Mouse (Mus musculus) forebrain, embryonic 16.5 days (tissue): ENCODE data around the gene Me1. TPM values are rescaled to one million over a fixed set of nuclear protein-coding genes. Genes with fewer than 3 reads are reported as not detected.

ENCODE experiments used
- ATAC-seq: fragments of 200-750 bp; cut with Nextera tagmentation; 2 replicates; pipeline ENCODE4 v1.8.0; 2017; ENCODE audit warnings: mild to moderate bottlenecking, moderate library complexity
- H3K27ac ChIP-seq: fragments of 300-500 bp; sonication (generic); 2 replicates; pipeline ENCODE4 v1.5.1; 2014; ENCODE audit warnings: low read length, control low read depth
- H3K27me3 ChIP-seq: fragments of 300-500 bp; sonication (generic); replicated peaks from 2 replicates; pipeline ENCODE4 v1.6.1; 2014; ENCODE audit warnings: low read length; ENCODE audit not compliant: control insufficient read depth, insufficient read depth
- H3K36me3 ChIP-seq: fragments of 300-500 bp; sonication (generic); 2 replicates; pipeline ENCODE4 v1.6.1; 2014; ENCODE audit not compliant: control insufficient read depth, insufficient read depth
- H3K4me1 ChIP-seq: fragments of 300-500 bp; sonication (generic); replicated peaks from 2 replicates; pipeline ENCODE4 v1.6.1; 2014; ENCODE audit warnings: low read length; ENCODE audit not compliant: control insufficient read depth, insufficient read depth
- H3K4me2 ChIP-seq: fragments of 300-500 bp; sonication (generic); 2 replicates; pipeline ENCODE4 v1.6.1; 2014; ENCODE audit warnings: mild to moderate bottlenecking, low read length, control low read depth
- H3K4me3 ChIP-seq: fragments of 300-500 bp; sonication (generic); replicated peaks from 2 replicates; pipeline ENCODE4 v1.5.1; 2014; ENCODE audit warnings: mild to moderate bottlenecking, low read length, control low read depth
- H3K9ac ChIP-seq: fragments of 300-500 bp; sonication (generic); replicated peaks from 2 replicates; pipeline ENCODE4 v1.6.1; 2014; ENCODE audit warnings: low read depth, low read length, control low read depth
- H3K9me3 ChIP-seq: fragments of 300-500 bp; sonication (generic); 2 replicates; pipeline ENCODE4 v1.6.1; 2016; ENCODE audit warnings: low read length; ENCODE audit not compliant: control insufficient read depth
- WGBS: fragments of 180-500 bp; shearing (Covaris S2); extraction: QIAGEN DNeasy Blood & Tissue Kit; methylation state at CpG from one replicate; pipeline ENCODE4 v1.1.7; 2014; 5-methylcytosine and 5-hydroxymethylcytosine counted together
- polyA plus RNA-seq: library from polyadenylated mRNA; unstranded; fragments of >200 nt; fragmentation: Nextera tagmentation; extraction: Ambion mirVana; gene quantifications from 2 replicates; pipeline ENCODE4 v1.2.1, GENCODE M21; 2015

Gene Me1
- polyA plus RNA-seq, 1 experiment from 2014 or later, result 22.7 TPM

- Histone ChIP-seq H3K36me3 (no peaks in the 10 kb centered on the region), H3K4me3 (no peak overlapping the region), H3K4me1 (peaks cover 3% of the 10 kb centered on the region), H3K9ac (no peak overlapping the region), H3K27ac (no peak overlapping the region), H3K4me2 (no peak overlapping the region), H3K27me3 (no peaks in the 10 kb centered on the region), H3K9me3 (no peaks in the 10 kb centered on the region)
- ATAC-seq, result no peak
- 92% methylated on average over 7 of the region's 7 CpGs for WGBS
These were observed 1.1 kb downstream of the Me1 start for GRCm38 (mm10) chr9:86694644-86695043.

- no peak for ATAC-seq
- H3K27ac ChIP-seq, result no peak overlapping the region
- no peak overlapping the region for H3K4me2 ChIP-seq
- H3K27me3 ChIP-seq, result no peaks in the 10 kb centered on the region
- H3K9me3 ChIP-seq, result no peaks in the 10 kb centered on the region
- H3K4me1 ChIP-seq, result peaks cover 3% of the 10 kb centered on the region
- H3K9ac ChIP-seq, result no peak overlapping the region
- no peak overlapping the region for H3K4me3 ChIP-seq
- H3K36me3 ChIP-seq, result no peaks in the 10 kb centered on the region
- WGBS, result 94% methylated on average over 6 of the region's 6 CpGs
These were observed 1.8 kb downstream of the Me1 start for GRCm38 (mm10) chr9:86693935-86694334.

- Histone ChIP-seq H3K4me3 (no peak overlapping the region), H3K9me3 (no peaks in the 10 kb centered on the region), H3K9ac (no peak overlapping the region), H3K27ac (no peak overlapping the region), H3K36me3 (no peaks in the 10 kb centered on the region), H3K27me3 (no peaks in the 10 kb centered on the region), H3K4me1 (peaks cover 3% of the 10 kb centered on the region), H3K4me2 (no peak overlapping the region)
- 85% methylated on average over 3 of the region's 3 CpGs for WGBS
- no peak for ATAC-seq
These were observed 3.1 kb downstream of the Me1 start for GRCm38 (mm10) chr9:86692676-86693075.

- no peak for ATAC-seq
- Histone ChIP-seq H3K9ac (no peak overlapping the region), H3K4me2 (no peak overlapping the region), H3K4me3 (no peak overlapping the region), H3K4me1 (peaks cover 3% of the 10 kb centered on the region), H3K9me3 (no peaks in the 10 kb centered on the region), H3K36me3 (no peaks in the 10 kb centered on the region), H3K27ac (no peak overlapping the region), H3K27me3 (no peaks in the 10 kb centered on the region)
- 89% methylated on average over 5 of the region's 5 CpGs for WGBS
These were observed 3.5 kb downstream of the Me1 start for GRCm38 (mm10) chr9:86692251-86692650.

GRCm38 (mm10) chr9:86691101-86691500 lies 4.7 kb downstream of the Me1 start:
- no peak for ATAC-seq
- no peak overlapping the region for H3K27ac ChIP-seq
- H3K9ac ChIP-seq, result no peak overlapping the region
- no peak overlapping the region for H3K4me2 ChIP-seq
- no peaks in the 10 kb centered on the region for H3K27me3 ChIP-seq
- H3K4me3 ChIP-seq, result no peak overlapping the region
- no peaks in the 10 kb centered on the region for H3K36me3 ChIP-seq
- H3K4me1 ChIP-seq, result peaks cover 3% of the 10 kb centered on the region
- no peaks in the 10 kb centered on the region for H3K9me3 ChIP-seq
- WGBS, result 89% methylated on average over 3 of the region's 3 CpGs

GRCm38 (mm10) chr9:86683713-86684209 lies 12.0 kb downstream of the Me1 start:
- Histone ChIP-seq H3K27ac (no peak overlapping the region), H3K9me3 (no peaks in the 10 kb centered on the region), H3K27me3 (no peaks in the 10 kb centered on the region), H3K9ac (no peak overlapping the region), H3K4me3 (no peak overlapping the region), H3K4me2 (no peak overlapping the region), H3K36me3 (no peaks in the 10 kb centered on the region), H3K4me1 (0 out of 2 replicates have a peak, but pooled peaks cover 3% of the 10 kb centered on the region)
- ATAC-seq, result no peak
- 64% methylated on average over 8 of the region's 8 CpGs for WGBS

- no peak overlapping the region for H3K9ac ChIP-seq
- no peak overlapping the region for H3K27ac ChIP-seq
- 0 out of 2 replicates have a peak, but pooled peaks cover 3% of the 10 kb centered on the region for H3K4me1 ChIP-seq
- no peak overlapping the region for H3K4me2 ChIP-seq
- H3K4me3 ChIP-seq, result no peak overlapping the region
- ATAC-seq, result peak; percentile 76
- no peaks in the 10 kb centered on the region for H3K36me3 ChIP-seq
- H3K9me3 ChIP-seq, result no peaks in the 10 kb centered on the region
- 47% methylated on average over 6 of the region's 6 CpGs for WGBS
- no peaks in the 10 kb centered on the region for H3K27me3 ChIP-seq
These were observed 12.9 kb downstream of the Me1 start for GRCm38 (mm10) chr9:86682844-86683243.

GRCm38 (mm10) chr9:86682278-86682677 lies 13.5 kb downstream of the Me1 start:
- Histone ChIP-seq H3K27me3 (no peaks in the 10 kb centered on the region), H3K9ac (no peak overlapping the region), H3K36me3 (no peaks in the 10 kb centered on the region), H3K4me2 (no peak overlapping the region), H3K27ac (no peak overlapping the region), H3K9me3 (no peaks in the 10 kb centered on the region), H3K4me3 (no peak overlapping the region), H3K4me1 (0 out of 2 replicates have a peak, but pooled peaks cover 3% of the 10 kb centered on the region)
- peak; percentile 30; the same call in 1 of the 2 replicates for ATAC-seq
- 82% methylated on average over 4 of the region's 4 CpGs for WGBS

- H3K27ac ChIP-seq, result no peak overlapping the region
- H3K4me3 ChIP-seq, result no peak overlapping the region
- 0 out of 2 replicates have a peak, but pooled peaks cover 3% of the 10 kb centered on the region for H3K4me1 ChIP-seq
- WGBS, result 93% methylated on average over 6 of the region's 6 CpGs
- no peak overlapping the region for H3K9ac ChIP-seq
- H3K36me3 ChIP-seq, result no peaks in the 10 kb centered on the region
- H3K27me3 ChIP-seq, result no peaks in the 10 kb centered on the region
- H3K9me3 ChIP-seq, result no peaks in the 10 kb centered on the region
- no peak overlapping the region for H3K4me2 ChIP-seq
- no peak for ATAC-seq
These were observed 15.3 kb downstream of the Me1 start for GRCm38 (mm10) chr9:86680431-86680830.
